Mouse (Mus musculus) sigmoid colon, adult 10 weeks (tissue): ENCODE results near the gene Gpatch3. TPM values are rescaled to one million over a fixed set of nuclear protein-coding genes. Genes with fewer than 3 reads are reported as not detected.

Experiments
- polyA plus RNA-seq: library from polyadenylated mRNA; stranded (reverse); fragments of 350-450 nt; fragmentation: Illumina TruSeq; extraction: RNeasy Lipid Tissue Mini Kit (QIAGEN cat#74804); gene quantifications from one replicate; pipeline ENCODE4 v1.2.3, GENCODE M21; 2014; ENCODE audit warnings: low read depth, low replicate concordance

Gene Gpatch3
- not detected for polyA plus RNA-seq

DNA sequence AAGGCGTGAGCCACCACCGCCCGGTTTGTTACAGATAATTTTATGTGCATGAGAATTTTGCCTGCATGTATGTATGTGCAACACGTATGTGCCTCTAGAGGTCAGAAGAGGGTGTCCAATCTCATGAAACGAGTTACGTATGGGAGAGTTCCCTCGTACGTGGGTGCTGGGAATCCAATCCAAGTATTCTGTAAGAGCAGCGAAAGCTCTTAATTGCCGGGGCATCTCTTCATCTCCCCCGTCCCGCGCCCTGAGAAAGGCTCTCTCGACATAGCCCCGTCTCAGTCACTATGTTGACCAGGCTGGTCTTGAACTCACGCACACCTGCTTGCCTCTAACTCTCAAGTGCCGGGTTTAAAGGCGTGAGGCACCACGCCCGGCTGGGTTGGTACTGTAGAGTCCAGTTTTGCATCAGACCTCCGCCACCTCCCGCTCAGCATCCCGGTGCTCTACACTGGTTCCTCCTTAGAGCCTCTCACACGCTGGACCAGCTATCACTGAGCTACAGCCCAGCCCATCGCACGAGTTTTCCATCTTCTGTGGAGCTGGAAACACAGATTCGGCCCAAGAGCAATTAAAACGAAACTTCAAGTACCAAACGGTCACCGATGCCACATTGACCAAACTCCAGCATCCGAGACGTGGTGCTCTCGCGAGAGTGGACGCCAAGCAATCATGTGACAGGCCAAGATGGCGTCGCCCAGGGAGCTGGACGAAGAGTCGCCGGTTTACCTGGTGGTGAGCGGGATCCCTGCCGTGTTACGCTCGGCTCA is at the start of gene Gpatch3:
Gene Gpatch3, plus strand, starts transcription at position 676 of the 773 bp plus-strand sequence.

DNA sequence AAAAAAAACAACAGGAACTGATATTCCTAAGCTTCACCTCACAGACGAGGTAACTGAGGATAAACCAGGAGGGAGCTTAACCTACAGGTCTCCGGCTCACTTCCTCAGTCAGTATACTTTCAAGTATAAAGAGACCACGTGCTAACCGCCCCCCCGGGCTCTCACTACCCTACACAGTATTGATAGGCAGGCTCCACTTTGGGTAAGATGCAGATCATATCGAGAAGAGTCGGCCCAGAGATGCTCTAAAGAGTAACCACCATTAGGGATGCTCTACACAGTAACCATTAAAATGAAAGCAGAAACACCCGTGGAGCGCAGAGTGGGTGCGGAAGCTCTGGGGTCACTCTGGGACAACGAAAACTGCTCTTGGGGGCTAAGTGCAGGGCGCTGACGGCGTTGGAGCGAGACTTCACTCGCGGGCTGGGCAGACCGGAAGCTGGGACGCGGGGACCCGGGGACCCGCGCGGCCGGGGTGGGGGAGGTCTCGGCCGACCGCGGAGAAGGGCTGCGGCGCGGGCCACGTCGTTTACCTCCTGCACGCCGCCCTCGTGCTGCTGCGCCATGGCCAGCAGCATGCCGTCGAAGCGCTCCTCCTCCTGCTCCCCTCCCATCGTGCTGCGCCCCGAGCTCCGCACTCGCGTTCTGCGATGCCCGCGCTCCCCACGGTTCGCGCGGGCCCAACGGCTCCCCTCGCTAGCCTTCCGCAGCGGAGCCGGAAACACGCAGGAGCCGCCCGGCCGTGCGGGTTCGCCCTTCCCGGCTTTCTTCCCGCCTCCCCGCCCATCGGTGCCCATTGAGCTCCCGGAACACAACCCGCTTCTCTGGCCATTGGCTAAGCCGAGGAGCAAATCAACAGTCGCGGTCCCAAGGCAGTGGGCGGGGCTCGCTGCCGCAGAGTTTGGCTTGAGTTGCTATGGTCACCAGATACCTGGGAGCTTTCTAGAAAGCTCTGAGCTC is 29.0 kb upstream of the Gpatch3 start, which contains the start of gene Nudc:
Gene Nudc, minus strand, starts transcription at position 725 of the 960 bp plus-strand sequence.

GRCm38 (mm10) chr4:133552768-133553447 is 21.6 kb upstream of the Gpatch3 start, which contains the start of gene Nr0b2:
Gene Nr0b2 (plus strand): TSS chr4:133553376.

GRCm38 (mm10) chr4:133584059-133584951 is 9.8 kb downstream of the Gpatch3 start, which contains the start of gene Gpn2:
Gene Gpn2 (plus strand): TSS chr4:133584362.

GRCm38 (mm10) chr4:133601721-133602218 is 27.2 kb downstream of the Gpatch3 start, which contains the start of gene Sfn:
Gene Sfn (minus strand): TSS chr4:133602168.

Other genes starting within 250 kb of the Gpatch3 start
- gene Wdtc1, start 221.3 kb upstream of the Gpatch3 start, polyA plus RNA-seq = 4.4 TPM
- gene Slc9a1, start 205.0 kb upstream of the Gpatch3 start, polyA plus RNA-seq = 2.6 TPM
- gene Tent5b, start 94.6 kb upstream of the Gpatch3 start, polyA plus RNA-seq = 0.32 TPM
- 1.8 TPM for gene Trnp1, start 76.2 kb upstream of the Gpatch3 start, polyA plus RNA-seq
- gene Kdf1, start 55.8 kb upstream of the Gpatch3 start, polyA plus RNA-seq = 1.5 TPM
- 11.4 TPM for gene Nudc, start 28.7 kb upstream of the Gpatch3 start, polyA plus RNA-seq
- gene Nr0b2, start 21.4 kb upstream of the Gpatch3 start, polyA plus RNA-seq = not detected
- gene Gpn2, start 9.6 kb downstream of the Gpatch3 start, polyA plus RNA-seq = 0.44 TPM
- gene Sfn, start 27.4 kb downstream of the Gpatch3 start, polyA plus RNA-seq = 1.1 TPM
- 4.6 TPM for gene Zdhhc18, start 75.4 kb downstream of the Gpatch3 start, polyA plus RNA-seq
- gene Pigv, start 97.9 kb downstream of the Gpatch3 start, polyA plus RNA-seq = 4.5 TPM
- 21.0 TPM for gene Arid1a, start 182.0 kb downstream of the Gpatch3 start, polyA plus RNA-seq